Mouse (Mus musculus): ENCODE data around the gene Fastkd1. TPM values are rescaled to one million over a fixed set of nuclear protein-coding genes. Genes with fewer than 3 reads are reported as not detected.

The Fastkd1 gene
- 24.0 and 24.8 TPM in 2 replicates for polyA plus RNA-seq (2014; fragmentation: Nextera tagmentation; extraction: Ambion mirVana)

GRCm38 (mm10) chr2:69712981-69713625 lies at the start of gene Fastkd1:
Gene Fastkd1, minus strand, starts transcription at chr2:69713516.
- H3K4me2 ChIP-seq (ENCODE audit: low read length): peak within 1 kb of the TSS; percentile 66
- no peaks in the 10 kb centered on the region for H3K9me3 ChIP-seq (ENCODE audit: control insufficient read depth, low read length)
- H3K27me3 ChIP-seq (ENCODE audit: control insufficient read depth, insufficient read depth, low read length): no peaks in the 10 kb centered on the region
- peaks cover 22% of the 10 kb centered on the region for H3K36me3 ChIP-seq (ENCODE audit: control insufficient read depth, insufficient read depth, low read length)
- peak within 1 kb of the TSS; percentile 82 for H3K9ac ChIP-seq (ENCODE audit: low read length)
- H3K4me1 ChIP-seq (ENCODE audit: control insufficient read depth in 2 of 2, insufficient read depth in 2 of 2, low read length in 2 of 2): no peaks in the 10 kb centered on the region
- under 1% methylated on average over 37 of the region's 39 CpGs for WGBS
- peak; percentile 95 for ATAC-seq (ENCODE audit: insufficient number of reproducible peaks, insufficient read depth, low FRiP score, low read depth)
- H3K27ac ChIP-seq (replicated peaks in 1 of 2; ENCODE audit: control insufficient read depth in 1 of 2, insufficient read depth in 1 of 2, low read depth in 2 of 2, low read length in 2 of 2): peak within 1 kb of the TSS; percentile 84 to 96
- H3K4me3 ChIP-seq (ENCODE audit: control insufficient read depth in 1 of 2, insufficient read depth in 1 of 2, low read depth in 1 of 2, low read length in 2 of 2): peak within 1 kb of the TSS; percentile 67 to 98

DNA sequence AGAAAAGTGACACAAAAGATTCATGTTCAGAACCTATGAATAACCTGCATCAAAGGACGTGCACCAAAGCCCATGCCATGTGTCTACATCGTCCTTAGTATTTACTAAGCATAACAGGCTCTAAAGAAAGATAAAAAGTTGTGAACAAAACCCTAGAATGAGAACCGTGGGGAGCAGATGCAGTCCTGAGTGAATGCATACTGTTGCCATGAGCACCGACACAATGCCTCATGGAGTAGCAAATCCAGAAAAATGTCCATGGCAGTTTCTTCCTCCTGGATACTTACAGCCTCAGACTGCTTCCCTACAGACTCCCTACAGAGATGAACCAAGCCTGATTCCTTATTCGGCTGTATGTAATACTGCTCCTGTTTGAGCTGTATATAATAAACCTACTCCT lies 47.7 kb upstream of the Fastkd1 start:
- H3K27me3 ChIP-seq (ENCODE audit: control insufficient read depth, insufficient read depth, low read length): no peaks in the 10 kb centered on the region
- no peak overlapping the region for H3K4me3 ChIP-seq (ENCODE audit: control insufficient read depth in 1 of 2, insufficient read depth in 1 of 2, low read depth in 1 of 2, low read length in 2 of 2)
- 77% methylated on average over 5 of the region's 5 CpGs for WGBS
- H3K9ac ChIP-seq (ENCODE audit: low read length): no peak overlapping the region
- no peaks in the 10 kb centered on the region for H3K36me3 ChIP-seq (ENCODE audit: control insufficient read depth, insufficient read depth, low read length)
- H3K4me1 ChIP-seq (ENCODE audit: control insufficient read depth in 2 of 2, insufficient read depth in 2 of 2, low read length in 2 of 2): no peaks in the 10 kb centered on the region
- ATAC-seq (ENCODE audit: insufficient number of reproducible peaks, insufficient read depth, low FRiP score, low read depth): no peak
- H3K9me3 ChIP-seq (ENCODE audit: control insufficient read depth, low read length): no peaks in the 10 kb centered on the region
- no peak overlapping the region for H3K4me2 ChIP-seq (ENCODE audit: low read length)
- H3K27ac ChIP-seq (replicated peaks in 1 of 2; ENCODE audit: control insufficient read depth in 1 of 2, insufficient read depth in 1 of 2, low read depth in 2 of 2, low read length in 2 of 2): no peak overlapping the region

- no peak overlapping the region for H3K4me2 ChIP-seq (ENCODE audit: low read length)
- 93% methylated on average over 1 of the region's 1 CpGs for WGBS
- ATAC-seq (ENCODE audit: insufficient number of reproducible peaks, insufficient read depth, low FRiP score, low read depth): no peak
- H3K27me3 ChIP-seq (ENCODE audit: control insufficient read depth, insufficient read depth, low read length): no peaks in the 10 kb centered on the region
- no peaks in the 10 kb centered on the region for H3K9me3 ChIP-seq (ENCODE audit: control insufficient read depth, low read length)
- H3K4me1 ChIP-seq (ENCODE audit: control insufficient read depth in 2 of 2, insufficient read depth in 2 of 2, low read length in 2 of 2): no peaks in the 10 kb centered on the region
- H3K27ac ChIP-seq (replicated peaks in 1 of 2; ENCODE audit: control insufficient read depth in 1 of 2, insufficient read depth in 1 of 2, low read depth in 2 of 2, low read length in 2 of 2): no peak overlapping the region
- H3K4me3 ChIP-seq (ENCODE audit: control insufficient read depth in 1 of 2, insufficient read depth in 1 of 2, low read depth in 1 of 2, low read length in 2 of 2): no peak overlapping the region
- H3K9ac ChIP-seq (ENCODE audit: low read length): no peak overlapping the region
- H3K36me3 ChIP-seq (ENCODE audit: control insufficient read depth, insufficient read depth, low read length): peaks cover 86% of the 10 kb centered on the region
Observed at GRCm38 (mm10) chr2:69745091-69745490, 31.8 kb upstream of the Fastkd1 start.

GRCm38 (mm10) chr2:69723519-69723825 lies 10.2 kb upstream of the Fastkd1 start:
- ATAC-seq (ENCODE audit: insufficient number of reproducible peaks, insufficient read depth, low FRiP score, low read depth): no peak
- under 1% methylated on average over 13 of the region's 13 CpGs for WGBS

DNA sequence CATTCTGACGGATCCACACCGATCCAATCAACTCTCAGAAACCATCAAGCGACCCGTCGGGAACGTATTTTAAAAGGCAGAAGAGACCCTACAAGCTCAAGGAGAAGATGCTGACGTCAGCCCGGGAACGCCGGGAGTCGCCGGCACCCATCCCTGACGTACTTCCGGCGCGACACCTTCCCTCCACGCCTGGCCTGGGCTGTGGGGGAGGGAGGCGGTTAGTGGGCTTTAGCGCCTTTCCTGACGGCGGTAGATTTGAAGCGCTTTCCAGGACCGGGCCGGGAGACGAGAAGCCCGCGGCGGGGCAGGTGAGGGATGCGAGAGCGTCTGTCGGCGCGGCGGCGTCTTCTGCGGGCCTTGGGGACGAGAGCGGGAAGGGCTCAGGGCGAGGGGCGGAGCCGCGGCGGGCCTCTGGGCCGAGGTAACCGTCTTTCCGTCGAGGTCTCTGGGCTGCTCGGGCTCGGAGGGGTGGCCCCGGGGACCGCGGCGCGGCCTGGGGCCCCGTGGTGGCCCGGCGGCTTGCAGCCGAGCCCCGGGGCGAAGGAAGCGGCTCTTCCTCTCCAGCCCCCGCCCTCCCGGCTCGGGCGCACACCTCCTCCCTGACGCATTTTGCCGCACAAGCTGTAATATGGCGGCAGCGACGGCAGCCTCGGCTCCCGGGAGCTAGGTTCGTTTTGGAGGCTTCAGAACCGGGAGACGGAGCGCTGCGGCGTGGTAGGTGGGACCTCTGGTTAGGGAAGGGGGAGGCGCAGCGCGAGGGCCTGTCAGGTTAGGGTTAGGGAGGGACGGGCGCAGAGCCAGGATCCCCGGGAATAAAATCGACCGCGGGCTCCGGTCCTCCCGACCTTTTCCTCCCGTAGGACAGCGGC lies 9.6 kb upstream of the Fastkd1 start:
- peak overlapping the region; percentile 81 to 91 for H3K27ac ChIP-seq (replicated peaks in 1 of 2; ENCODE audit: control insufficient read depth in 1 of 2, insufficient read depth in 1 of 2, low read depth in 2 of 2, low read length in 2 of 2)

More at GRCm38 (mm10) chr2:69723519-69723825, 10.2 kb upstream of the Fastkd1 start:
- Histone ChIP-seq H3K9ac (ENCODE audit: low read length) (peak overlapping the region; percentile 94), H3K9me3 (ENCODE audit: control insufficient read depth, low read length) (no peaks in the 10 kb centered on the region), H3K27ac (replicated peaks in 1 of 2; ENCODE audit: control insufficient read depth in 1 of 2, insufficient read depth in 1 of 2, low read depth in 2 of 2, low read length in 2 of 2) (peak overlapping the region; percentile 81 to 91), H3K4me3 (ENCODE audit: control insufficient read depth in 1 of 2, insufficient read depth in 1 of 2, low read depth in 1 of 2, low read length in 2 of 2) (peak overlapping the region; percentile 92 to 93), H3K27me3 (ENCODE audit: control insufficient read depth, insufficient read depth, low read length) (no peaks in the 10 kb centered on the region), H3K4me1 (ENCODE audit: control insufficient read depth in 2 of 2, insufficient read depth in 2 of 2, low read length in 2 of 2) (peaks cover 0 to 11% of the 10 kb centered on the region in 2 experiments; a peak in 2 of 4 replicates), H3K36me3 (ENCODE audit: control insufficient read depth, insufficient read depth, low read length) (no peaks in the 10 kb centered on the region), H3K4me2 (ENCODE audit: low read length) (peak overlapping the region; percentile 86)

DNA sequence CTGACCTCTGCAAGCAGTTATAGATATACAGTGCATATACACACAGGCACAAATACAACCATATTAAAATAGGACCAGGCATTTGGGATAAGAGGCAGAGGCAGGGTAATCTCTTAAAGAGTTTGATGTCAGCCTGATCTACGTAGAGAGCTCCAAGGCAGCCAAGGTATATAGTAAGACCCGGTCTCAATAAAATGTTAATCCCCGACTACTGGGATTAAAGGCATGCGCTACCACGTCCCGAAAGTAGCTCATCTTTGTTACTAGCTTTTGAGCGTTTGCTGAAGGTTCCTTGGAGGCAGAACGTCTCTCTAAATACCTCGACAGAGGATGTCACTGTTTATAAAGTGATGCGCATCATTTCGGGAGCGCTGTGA lies 8.9 kb upstream of the Fastkd1 start, which contains the start of gene Ppig:
Gene Ppig (plus strand): TSS at position 273 of the 377 bp plus-strand sequence.
- 6% methylated on average over 12 of the region's 12 CpGs for WGBS

More for the DNA sequence above, 9.6 kb upstream of the Fastkd1 start:
- peak; percentile 85 for ATAC-seq (ENCODE audit: insufficient number of reproducible peaks, insufficient read depth, low FRiP score, low read depth)
- Histone ChIP-seq H3K9me3 (ENCODE audit: control insufficient read depth, low read length) (no peaks in the 10 kb centered on the region), H3K4me2 (ENCODE audit: low read length) (peak overlapping the region; percentile 86), H3K36me3 (ENCODE audit: control insufficient read depth, insufficient read depth, low read length) (no peaks in the 10 kb centered on the region), H3K27me3 (ENCODE audit: control insufficient read depth, insufficient read depth, low read length) (no peaks in the 10 kb centered on the region), H3K4me1 (ENCODE audit: control insufficient read depth in 2 of 2, insufficient read depth in 2 of 2, low read length in 2 of 2) (peaks cover 0 to 11% of the 10 kb centered on the region in 2 experiments; a peak in 2 of 4 replicates), H3K9ac (ENCODE audit: low read length) (peak overlapping the region; percentile 94), H3K4me3 (ENCODE audit: control insufficient read depth in 1 of 2, insufficient read depth in 1 of 2, low read depth in 1 of 2, low read length in 2 of 2) (peak overlapping the region; percentile 92 to 93)
- WGBS: under 1% methylated on average over 89 of the region's 91 CpGs

DNA sequence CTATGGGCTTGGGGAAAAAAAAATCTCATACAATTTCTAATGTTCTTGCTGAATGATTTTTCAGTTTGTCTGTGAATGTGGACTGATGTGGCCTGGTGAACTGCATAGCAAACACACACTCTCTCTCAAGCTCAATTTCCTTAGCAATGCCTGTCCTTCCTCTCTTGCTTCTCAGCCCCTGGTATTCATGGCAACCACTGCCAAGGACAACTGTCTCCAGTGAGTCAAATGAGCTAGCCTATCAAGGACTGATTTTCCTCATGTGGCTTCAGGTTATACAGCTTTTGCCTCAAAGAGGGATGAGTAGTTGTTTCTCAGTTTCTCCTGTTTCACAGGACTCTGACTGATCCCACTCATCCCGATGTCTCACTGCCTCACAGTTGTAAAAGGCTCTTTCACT lies 5.8 kb upstream of the Fastkd1 start:
- Histone ChIP-seq H3K27me3 (ENCODE audit: control insufficient read depth, insufficient read depth, low read length) (no peaks in the 10 kb centered on the region), H3K9me3 (ENCODE audit: control insufficient read depth, low read length) (no peaks in the 10 kb centered on the region), H3K4me3 (ENCODE audit: control insufficient read depth in 1 of 2, insufficient read depth in 1 of 2, low read depth in 1 of 2, low read length in 2 of 2) (no peak overlapping the region), H3K9ac (ENCODE audit: low read length) (no peak overlapping the region), H3K4me1 (ENCODE audit: control insufficient read depth in 2 of 2, insufficient read depth in 2 of 2, low read length in 2 of 2) (peaks cover 0 to 7% of the 10 kb centered on the region in 2 experiments; a peak in 2 of 4 replicates), H3K36me3 (ENCODE audit: control insufficient read depth, insufficient read depth, low read length) (no peaks in the 10 kb centered on the region), H3K27ac (replicated peaks in 1 of 2; ENCODE audit: control insufficient read depth in 1 of 2, insufficient read depth in 1 of 2, low read depth in 2 of 2, low read length in 2 of 2) (no peak overlapping the region), H3K4me2 (ENCODE audit: low read length) (no peak overlapping the region)
- ATAC-seq (ENCODE audit: insufficient number of reproducible peaks, insufficient read depth, low FRiP score, low read depth): no peak
- 61% methylated on average over 1 of the region's 1 CpGs for WGBS

More for the DNA sequence above, 8.9 kb upstream of the Fastkd1 start, which contains the start of gene Ppig:
- no peaks in the 10 kb centered on the region for H3K27me3 ChIP-seq (ENCODE audit: control insufficient read depth, insufficient read depth, low read length)
- H3K27ac ChIP-seq (replicated peaks in 1 of 2; ENCODE audit: control insufficient read depth in 1 of 2, insufficient read depth in 1 of 2, low read depth in 2 of 2, low read length in 2 of 2): peak within 1 kb of the TSS; percentile 81 to 91
- peak within 1 kb of the TSS; percentile 92 to 93 for H3K4me3 ChIP-seq (ENCODE audit: control insufficient read depth in 1 of 2, insufficient read depth in 1 of 2, low read depth in 1 of 2, low read length in 2 of 2)
- no peaks in the 10 kb centered on the region for H3K36me3 ChIP-seq (ENCODE audit: control insufficient read depth, insufficient read depth, low read length)
- H3K9me3 ChIP-seq (ENCODE audit: control insufficient read depth, low read length): no peaks in the 10 kb centered on the region
- ATAC-seq (ENCODE audit: insufficient number of reproducible peaks, insufficient read depth, low FRiP score, low read depth): no peak
- H3K4me1 ChIP-seq (ENCODE audit: control insufficient read depth in 2 of 2, insufficient read depth in 2 of 2, low read length in 2 of 2): peaks cover 0 to 11% of the 10 kb centered on the region in 2 experiments; a peak in 2 of 4 replicates
- peak within 1 kb of the TSS; percentile 86 for H3K4me2 ChIP-seq (ENCODE audit: low read length)
- H3K9ac ChIP-seq (ENCODE audit: low read length): peak within 1 kb of the TSS; percentile 94

Data from heart, embryonic 14.5 days (tissue).